Mouse (Mus musculus): ENCODE results near the gene Gbf1. TPM values are rescaled to one million over a fixed set of nuclear protein-coding genes. Genes with fewer than 3 reads are reported as not detected.
A peak's percentile ranks its signal among the peaks of the same experiment; 100 is the strongest.

The Gbf1 gene
- total and polyA plus RNA-seq, 2 experiments: 25.7 to 58.1 TPM

DNA sequence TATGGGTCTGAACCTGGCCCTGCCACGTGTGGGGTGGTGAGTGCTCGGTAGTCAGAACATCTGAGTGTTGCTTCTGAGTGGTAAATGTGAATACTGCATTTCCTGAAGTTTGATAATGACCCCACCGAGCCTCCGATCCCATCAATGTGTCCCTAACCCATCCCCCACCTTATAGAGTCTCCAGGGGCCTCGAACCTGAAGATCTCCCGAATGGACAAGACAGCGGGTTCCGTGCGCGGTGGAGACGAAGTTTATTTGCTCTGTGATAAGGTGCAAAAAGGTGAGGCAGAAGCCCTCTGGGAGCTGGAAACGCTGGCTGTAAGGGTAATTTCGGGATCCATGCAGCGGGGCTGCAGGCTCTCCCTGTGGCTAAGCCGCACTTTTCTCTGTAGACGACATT, 155.5 kb downstream of the Gbf1 start:
- H3K4me3 ChIP-seq (ENCODE audit: insufficient read depth, low read depth, low read length): no peak overlapping the region

DNA sequence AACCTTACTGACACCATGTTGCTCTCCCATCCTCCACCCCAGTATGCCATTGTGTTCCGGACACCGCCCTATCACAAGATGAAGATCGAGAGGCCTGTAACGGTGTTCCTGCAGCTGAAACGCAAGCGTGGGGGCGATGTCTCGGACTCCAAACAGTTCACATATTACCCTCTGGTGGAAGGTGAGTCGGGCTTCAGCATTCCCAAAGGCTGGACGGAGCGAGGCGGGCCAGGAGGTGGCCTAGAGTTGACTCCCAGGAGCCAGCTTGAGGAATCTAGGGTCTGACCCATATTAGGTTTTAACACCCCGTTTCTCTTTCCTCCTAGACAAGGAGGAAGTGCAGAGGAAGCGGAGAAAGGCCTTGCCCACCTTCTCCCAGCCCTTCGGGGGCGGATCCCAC, 156.0 kb downstream of the Gbf1 start:
- 92% methylated on average over 16 of the region's 16 CpGs for WGBS
- no peak for DNase-seq (ENCODE audit: extremely low read depth, low read depth, low spot score)
- no peak overlapping the region for H3K27ac ChIP-seq (replicated peaks; ENCODE audit: insufficient read depth, low read depth, low read length)
- H3K4me1 ChIP-seq (ENCODE audit: control insufficient read depth, insufficient read depth, low read length): 0 out of 2 replicates have a peak, but pooled peaks cover 3% of the 10 kb centered on the region
- no peak overlapping the region for H3K4me3 ChIP-seq (ENCODE audit: insufficient read depth, low read depth, low read length)
- H3K79me2 ChIP-seq (ENCODE audit: control insufficient read depth, insufficient read depth, low read length): no peaks in the 10 kb centered on the region
- H3K36me3 ChIP-seq (ENCODE audit: control insufficient read depth, insufficient read depth, low read length): no peaks in the 10 kb centered on the region; the same call in 1 of the 2 replicates
- H3K27me3 ChIP-seq (ENCODE audit: control insufficient read depth, insufficient read depth, low read length): no peaks in the 10 kb centered on the region
- H3K9ac ChIP-seq (ENCODE audit: low read depth, low read length): no peak overlapping the region
- no peak for TF ChIP-seq POLR2A (IDR thresholded peaks at IDR 0.05; ENCODE audit: extremely low read depth, insufficient read depth, low read length)
- no peak for TF ChIP-seq CTCF (IDR thresholded peaks at IDR 0.05; ENCODE audit: low read depth, low read length)

More for the DNA sequence above, 155.5 kb downstream of the Gbf1 start:
- 0 out of 2 replicates have a peak, but pooled peaks cover 3% of the 10 kb centered on the region for H3K4me1 ChIP-seq (ENCODE audit: control insufficient read depth, insufficient read depth, low read length)
- no peaks in the 10 kb centered on the region for H3K27me3 ChIP-seq (ENCODE audit: control insufficient read depth, insufficient read depth, low read length)
- TF ChIP-seq POLR2A (IDR thresholded peaks at IDR 0.05; ENCODE audit: extremely low read depth, insufficient read depth, low read length): no peak
- no peak overlapping the region for H3K9ac ChIP-seq (ENCODE audit: low read depth, low read length)
- no peaks in the 10 kb centered on the region; the same call in 1 of the 2 replicates for H3K36me3 ChIP-seq (ENCODE audit: control insufficient read depth, insufficient read depth, low read length)
- 96% methylated on average over 16 of the region's 16 CpGs for WGBS
- H3K27ac ChIP-seq (replicated peaks; ENCODE audit: insufficient read depth, low read depth, low read length): no peak overlapping the region
- no peaks in the 10 kb centered on the region for H3K79me2 ChIP-seq (ENCODE audit: control insufficient read depth, insufficient read depth, low read length)
- DNase-seq (ENCODE audit: extremely low read depth, low read depth, low spot score): no peak

DNA sequence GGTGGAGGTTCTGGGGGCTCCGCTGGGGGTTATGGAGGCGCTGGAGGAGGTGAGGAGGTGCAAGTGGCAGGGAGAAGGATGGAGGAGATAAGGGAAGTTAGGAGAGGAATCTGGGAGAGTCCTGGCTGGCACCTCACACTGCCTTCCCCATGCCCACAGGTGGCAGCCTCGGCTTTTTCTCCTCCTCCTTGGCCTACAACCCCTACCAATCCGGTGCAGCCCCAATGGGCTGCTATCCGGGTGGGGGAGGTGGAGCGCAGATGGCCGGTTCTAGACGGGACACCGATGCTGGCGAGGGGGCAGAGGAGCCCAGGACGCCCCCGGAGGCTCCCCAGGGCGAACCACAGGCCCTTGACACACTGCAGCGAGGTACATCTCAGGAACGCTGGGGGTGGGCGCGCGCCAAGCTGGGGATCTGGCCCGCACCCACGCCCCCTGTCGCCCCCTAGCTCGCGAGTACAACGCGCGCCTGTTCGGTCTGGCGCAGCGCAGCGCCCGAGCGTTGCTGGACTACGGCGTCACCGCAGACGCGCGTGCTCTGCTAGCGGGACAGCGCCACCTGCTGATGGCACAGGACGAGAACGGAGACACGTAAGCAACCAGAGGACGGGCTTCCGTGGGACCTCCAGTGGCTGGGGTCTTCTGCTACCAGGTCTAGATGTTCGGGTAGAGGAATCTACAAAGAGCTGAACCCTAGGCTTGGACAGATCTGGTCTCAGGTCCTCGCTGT, 156.6 kb downstream of the Gbf1 start:
- no peaks in the 10 kb centered on the region for H3K27me3 ChIP-seq (ENCODE audit: control insufficient read depth, insufficient read depth, low read length)
- H3K36me3 ChIP-seq (ENCODE audit: control insufficient read depth, insufficient read depth, low read length): no peaks in the 10 kb centered on the region; the same call in 1 of the 2 replicates
- 12% methylated on average over 47 of the region's 47 CpGs for WGBS
- peak; percentile 48 for DNase-seq (ENCODE audit: extremely low read depth, low read depth, low spot score)
- peak overlapping the region; percentile 57 for H3K9ac ChIP-seq (ENCODE audit: low read depth, low read length)
- TF ChIP-seq CTCF (IDR thresholded peaks at IDR 0.05; ENCODE audit: low read depth, low read length): peak; percentile 95
- TF ChIP-seq POLR2A (IDR thresholded peaks at IDR 0.05; ENCODE audit: extremely low read depth, insufficient read depth, low read length): no peak
- H3K4me3 ChIP-seq (ENCODE audit: insufficient read depth, low read depth, low read length): no peak overlapping the region; the same call in 1 of the 2 replicates
- H3K27ac ChIP-seq (replicated peaks; ENCODE audit: insufficient read depth, low read depth, low read length): no peak overlapping the region
- H3K4me1 ChIP-seq (ENCODE audit: control insufficient read depth, insufficient read depth, low read length): 0 out of 2 replicates have a peak, but pooled peaks cover 3% of the 10 kb centered on the region
- H3K79me2 ChIP-seq (ENCODE audit: control insufficient read depth, insufficient read depth, low read length): no peaks in the 10 kb centered on the region

DNA sequence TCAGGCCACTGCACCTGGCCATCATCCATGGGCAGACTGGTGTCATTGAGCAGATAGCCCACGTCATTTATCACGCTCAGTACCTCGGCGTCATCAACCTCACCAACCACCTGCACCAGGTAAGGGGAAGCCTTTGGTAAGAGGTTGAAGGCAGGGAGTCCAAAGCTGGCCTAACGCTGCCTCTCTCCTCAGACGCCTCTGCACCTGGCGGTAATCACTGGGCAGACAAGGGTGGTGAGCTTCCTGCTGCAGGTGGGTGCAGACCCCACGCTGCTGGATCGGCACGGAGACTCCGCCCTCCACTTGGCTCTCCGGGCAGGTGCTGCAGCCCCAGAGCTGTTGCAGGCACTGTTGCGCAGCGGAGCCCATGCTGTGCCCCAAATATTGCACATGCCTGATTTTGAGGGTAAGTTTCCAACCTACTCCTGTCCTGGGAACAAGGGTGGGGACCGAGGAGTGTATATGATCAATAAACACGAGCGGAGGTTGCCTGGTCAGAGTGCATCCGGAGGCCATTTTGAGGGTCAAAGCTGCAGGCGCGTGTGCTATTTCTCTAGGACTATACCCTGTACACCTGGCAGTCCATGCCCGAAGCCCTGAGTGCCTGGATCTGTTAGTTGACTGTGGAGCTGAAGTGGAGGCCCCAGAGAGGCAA, 157.5 kb downstream of the Gbf1 start:
- TF ChIP-seq POLR2A (IDR thresholded peaks at IDR 0.05; ENCODE audit: extremely low read depth, insufficient read depth, low read length) (no peak), CTCF (IDR thresholded peaks at IDR 0.05; ENCODE audit: low read depth, low read length) (no peak)
- H3K27ac ChIP-seq (replicated peaks; ENCODE audit: insufficient read depth, low read depth, low read length): no peak overlapping the region
- H3K9ac ChIP-seq (ENCODE audit: low read depth, low read length): no peak overlapping the region
- no peaks in the 10 kb centered on the region; the same call in 1 of the 2 replicates for H3K36me3 ChIP-seq (ENCODE audit: control insufficient read depth, insufficient read depth, low read length)
- DNase-seq (ENCODE audit: extremely low read depth, low read depth, low spot score): no peak
- WGBS: 87% methylated on average over 21 of the region's 21 CpGs
- H3K27me3 ChIP-seq (ENCODE audit: control insufficient read depth, insufficient read depth, low read length): peaks cover 7% of the 10 kb centered on the region
- no peaks in the 10 kb centered on the region for H3K79me2 ChIP-seq (ENCODE audit: control insufficient read depth, insufficient read depth, low read length)
- H3K4me1 ChIP-seq (ENCODE audit: control insufficient read depth, insufficient read depth, low read length): 0 out of 2 replicates have a peak, but pooled peaks cover 3% of the 10 kb centered on the region
- no peak overlapping the region for H3K4me3 ChIP-seq (ENCODE audit: insufficient read depth, low read depth, low read length)

DNA sequence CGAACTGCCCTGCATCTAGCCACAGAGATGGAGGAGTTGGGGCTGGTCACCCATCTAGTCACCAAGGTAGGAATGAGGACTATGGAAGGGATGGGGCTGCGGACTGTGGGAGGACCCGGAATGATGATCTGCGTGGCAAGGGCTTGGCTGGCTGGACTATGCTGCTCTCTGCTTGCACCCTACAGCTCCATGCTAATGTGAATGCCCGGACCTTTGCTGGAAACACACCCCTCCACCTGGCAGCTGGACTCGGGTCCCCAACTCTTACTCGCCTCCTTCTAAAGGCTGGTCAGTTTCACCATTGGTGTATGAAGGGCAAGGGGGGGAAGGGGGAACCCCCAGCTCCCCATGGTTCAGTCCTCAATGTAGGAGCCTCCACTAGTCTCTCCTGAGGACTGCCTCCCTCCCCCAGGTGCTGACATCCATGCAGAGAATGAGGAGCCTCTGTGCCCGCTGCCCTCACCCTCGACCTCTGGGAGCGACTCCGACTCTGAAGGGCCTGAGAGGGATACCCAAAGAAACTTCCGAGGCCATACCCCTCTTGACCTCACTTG, 158.1 kb downstream of the Gbf1 start:
- WGBS: 98% methylated on average over 12 of the region's 12 CpGs
- Histone ChIP-seq H3K36me3 (ENCODE audit: control insufficient read depth, insufficient read depth, low read length) (no peaks in the 10 kb centered on the region; the same call in 1 of the 2 replicates), H3K4me3 (ENCODE audit: insufficient read depth, low read depth, low read length) (no peak overlapping the region), H3K79me2 (ENCODE audit: control insufficient read depth, insufficient read depth, low read length) (no peaks in the 10 kb centered on the region), H3K27me3 (ENCODE audit: control insufficient read depth, insufficient read depth, low read length) (peaks cover 8% of the 10 kb centered on the region), H3K4me1 (ENCODE audit: control insufficient read depth, insufficient read depth, low read length) (0 out of 2 replicates have a peak, but pooled peaks cover 3% of the 10 kb centered on the region), H3K9ac (ENCODE audit: low read depth, low read length) (no peak overlapping the region), H3K27ac (replicated peaks; ENCODE audit: insufficient read depth, low read depth, low read length) (no peak overlapping the region)
- TF ChIP-seq POLR2A (IDR thresholded peaks at IDR 0.05; ENCODE audit: extremely low read depth, insufficient read depth, low read length): no peak
- TF ChIP-seq CTCF (IDR thresholded peaks at IDR 0.05; ENCODE audit: low read depth, low read length): no peak
- DNase-seq (ENCODE audit: extremely low read depth, low read depth, low spot score): no peak

All from liver, adult 2 months (tissue).